Mouse (Mus musculus): ENCODE measurements around the gene Alkbh3. TPM values are rescaled to one million over a fixed set of nuclear protein-coding genes. Genes with fewer than 3 reads are reported as not detected.

Gene Alkbh3
- polyA plus RNA-seq, 2 experiments = 76.2 to 76.3 TPM

- Histone ChIP-seq H3K27ac (replicated peaks; ENCODE audit: low read depth, low read length) (no peak overlapping the region), H3K9ac (ENCODE audit: low read depth, low read length, severe bottlenecking) (no peak overlapping the region), H3K9me3 (ENCODE audit: control insufficient read depth, low read length) (no peaks in the 10 kb centered on the region), H3K4me3 (replicated peaks; ENCODE audit: low read length) (no peak overlapping the region), H3K4me1 (ENCODE audit: control insufficient read depth, insufficient read depth, low read length) (no peaks in the 10 kb centered on the region), H3K36me3 (ENCODE audit: control insufficient read depth, insufficient read depth, low read length) (no peaks in the 10 kb centered on the region), H3K4me2 (replicated peaks; ENCODE audit: low read depth, low read length, severe bottlenecking) (no peak overlapping the region), H3K27me3 (ENCODE audit: control insufficient read depth, insufficient read depth, low read length) (no peaks in the 10 kb centered on the region)
- no peak for ATAC-seq (ENCODE audit: low FRiP score, low read depth)
- TF ChIP-seq POLR2A (IDR thresholded peaks at IDR 0.05; ENCODE audit: borderline replicate concordance, extremely low read depth, insufficient read depth, insufficient read length) = no peak
- peak; percentile 20 for DNase-seq (ENCODE audit: low spot score)
- 74% methylated on average over 5 of the region's 5 CpGs for WGBS
Observed at GRCm38 (mm10) chr2:94049471-94050176, 39.0 kb upstream of the Alkbh3 start.

DNA sequence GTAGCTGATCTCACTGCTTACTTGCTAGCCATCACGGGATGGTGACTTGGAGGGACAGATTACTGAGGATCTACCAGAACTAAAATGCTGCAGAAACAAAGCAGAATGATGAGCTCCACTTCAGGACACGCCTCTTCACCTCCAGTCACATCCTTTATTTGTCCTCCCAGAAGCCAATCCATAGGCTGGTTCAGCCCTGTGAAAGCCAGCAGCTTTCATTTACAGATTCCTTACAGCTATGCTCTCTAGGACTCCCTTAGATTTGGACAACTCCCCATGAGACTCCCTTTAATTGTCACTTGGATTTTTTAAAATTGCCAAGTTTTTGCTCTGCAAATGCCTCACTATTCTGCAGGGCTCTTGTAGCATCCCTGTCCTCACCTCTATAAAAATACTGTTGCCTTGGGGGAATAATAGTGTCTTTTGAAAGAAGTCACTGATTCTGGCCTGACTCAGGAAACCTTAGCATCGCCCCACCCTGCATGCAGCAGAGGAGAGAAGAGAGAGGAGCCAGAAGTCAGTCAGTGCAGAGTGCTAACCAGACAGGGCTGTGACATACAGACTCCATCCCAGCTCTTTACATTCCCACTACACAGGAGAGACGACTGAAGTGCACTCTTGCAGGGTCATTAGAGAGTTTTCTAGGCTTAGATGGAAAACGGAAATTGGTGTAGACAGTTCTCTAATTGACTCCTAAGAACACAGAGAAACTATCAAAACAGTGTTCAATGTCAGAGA is 38.3 kb upstream of the Alkbh3 start:
- Histone ChIP-seq H3K27me3 (ENCODE audit: control insufficient read depth, insufficient read depth, low read length) (no peaks in the 10 kb centered on the region), H3K36me3 (ENCODE audit: control insufficient read depth, insufficient read depth, low read length) (no peaks in the 10 kb centered on the region), H3K4me2 (replicated peaks; ENCODE audit: low read depth, low read length, severe bottlenecking) (no peak overlapping the region), H3K27ac (replicated peaks; ENCODE audit: low read depth, low read length) (no peak overlapping the region), H3K4me3 (replicated peaks; ENCODE audit: low read length) (no peak overlapping the region), H3K9ac (ENCODE audit: low read depth, low read length, severe bottlenecking) (no peak overlapping the region), H3K4me1 (ENCODE audit: control insufficient read depth, insufficient read depth, low read length) (no peaks in the 10 kb centered on the region), H3K9me3 (ENCODE audit: control insufficient read depth, low read length) (no peaks in the 10 kb centered on the region)
- no peak for TF ChIP-seq POLR2A (IDR thresholded peaks at IDR 0.05; ENCODE audit: borderline replicate concordance, extremely low read depth, insufficient read depth, insufficient read length)
- 70% methylated on average over 5 of the region's 5 CpGs for WGBS
- DNase-seq (ENCODE audit: low spot score) = no peak
- ATAC-seq (ENCODE audit: low FRiP score, low read depth) = no peak

DNA sequence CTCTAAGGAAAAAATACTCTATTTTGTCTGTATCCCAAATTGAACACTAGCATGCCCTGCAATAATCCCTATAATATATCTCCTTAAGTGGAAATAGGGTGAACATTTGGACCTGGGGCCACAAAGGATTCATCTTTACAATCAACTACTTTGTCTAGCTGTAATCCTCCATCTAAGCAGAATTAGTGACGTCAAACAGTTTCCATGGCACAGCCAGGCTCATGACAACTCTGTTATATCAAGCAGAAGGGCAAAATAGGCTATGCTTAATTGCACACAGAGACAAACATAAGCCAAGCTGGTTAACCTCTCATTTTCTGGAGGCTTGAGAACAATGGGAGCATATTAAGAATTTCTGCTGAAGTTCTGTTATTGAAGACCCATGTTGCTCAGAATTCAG is 37.7 kb upstream of the Alkbh3 start:
- no peak overlapping the region for H3K9ac ChIP-seq (ENCODE audit: low read depth, low read length, severe bottlenecking)

GRCm38 (mm10) chr2:94045411-94046090 is 34.9 kb upstream of the Alkbh3 start:
- H3K36me3 ChIP-seq (ENCODE audit: control insufficient read depth, insufficient read depth, low read length) = peaks cover 6% of the 10 kb centered on the region; the same call in 1 of the 2 replicates
- H3K9ac ChIP-seq (ENCODE audit: low read depth, low read length, severe bottlenecking) = no peak overlapping the region
- DNase-seq (ENCODE audit: low spot score) = peak; percentile 28
- no peaks in the 10 kb centered on the region for H3K9me3 ChIP-seq (ENCODE audit: control insufficient read depth, low read length)
- no peak overlapping the region for H3K4me2 ChIP-seq (replicated peaks; ENCODE audit: low read depth, low read length, severe bottlenecking)
- H3K27ac ChIP-seq (replicated peaks; ENCODE audit: low read depth, low read length) = no peak overlapping the region
- no peaks in the 10 kb centered on the region for H3K27me3 ChIP-seq (ENCODE audit: control insufficient read depth, insufficient read depth, low read length)
- no peaks in the 10 kb centered on the region for H3K4me1 ChIP-seq (ENCODE audit: control insufficient read depth, insufficient read depth, low read length)
- no peak for TF ChIP-seq POLR2A (IDR thresholded peaks at IDR 0.05; ENCODE audit: borderline replicate concordance, extremely low read depth, insufficient read depth, insufficient read length)
- no peak overlapping the region for H3K4me3 ChIP-seq (replicated peaks; ENCODE audit: low read length)
- 66% methylated on average over 6 of the region's 6 CpGs for WGBS
- ATAC-seq (ENCODE audit: low FRiP score, low read depth) = no peak

More for the DNA sequence above, 37.7 kb upstream of the Alkbh3 start:
- Histone ChIP-seq H3K27ac (replicated peaks; ENCODE audit: low read depth, low read length) (no peak overlapping the region), H3K27me3 (ENCODE audit: control insufficient read depth, insufficient read depth, low read length) (no peaks in the 10 kb centered on the region), H3K36me3 (ENCODE audit: control insufficient read depth, insufficient read depth, low read length) (no peaks in the 10 kb centered on the region), H3K4me2 (replicated peaks; ENCODE audit: low read depth, low read length, severe bottlenecking) (no peak overlapping the region), H3K4me3 (replicated peaks; ENCODE audit: low read length) (no peak overlapping the region), H3K9me3 (ENCODE audit: control insufficient read depth, low read length) (no peaks in the 10 kb centered on the region), H3K4me1 (ENCODE audit: control insufficient read depth, insufficient read depth, low read length) (no peaks in the 10 kb centered on the region)
- no peak for TF ChIP-seq POLR2A (IDR thresholded peaks at IDR 0.05; ENCODE audit: borderline replicate concordance, extremely low read depth, insufficient read depth, insufficient read length)
- 82% methylated on average over 1 of the region's 1 CpGs for WGBS
- DNase-seq (ENCODE audit: low spot score) (no peak), ATAC-seq (ENCODE audit: low FRiP score, low read depth) (no peak)

DNA sequence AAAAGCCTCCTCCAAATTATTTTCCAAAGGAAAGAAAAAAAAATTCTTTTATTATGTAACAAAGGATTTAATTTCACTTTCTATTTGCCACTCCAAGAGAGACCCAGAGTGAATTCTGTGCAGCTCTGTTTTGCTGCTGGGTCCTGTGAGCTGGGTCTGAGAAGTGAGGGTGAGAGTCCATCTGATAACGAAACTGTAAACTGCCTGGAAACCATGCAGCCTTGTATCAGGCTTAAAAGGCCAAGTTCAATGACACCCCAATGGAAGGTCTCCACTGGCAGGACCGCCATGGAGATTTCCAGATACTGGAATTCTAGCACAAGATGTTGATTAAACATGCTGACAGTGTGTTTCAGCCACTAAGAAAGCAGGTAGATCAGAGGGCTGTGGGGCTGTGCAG is 33.6 kb upstream of the Alkbh3 start:
- WGBS = 94% methylated on average over 2 of the region's 2 CpGs
- Histone ChIP-seq H3K9me3 (ENCODE audit: control insufficient read depth, low read length) (no peaks in the 10 kb centered on the region), H3K4me2 (replicated peaks; ENCODE audit: low read depth, low read length, severe bottlenecking) (no peak overlapping the region), H3K4me1 (ENCODE audit: control insufficient read depth, insufficient read depth, low read length) (no peaks in the 10 kb centered on the region), H3K27ac (replicated peaks; ENCODE audit: low read depth, low read length) (no peak overlapping the region), H3K4me3 (replicated peaks; ENCODE audit: low read length) (no peak overlapping the region), H3K9ac (ENCODE audit: low read depth, low read length, severe bottlenecking) (no peak overlapping the region), H3K27me3 (ENCODE audit: control insufficient read depth, insufficient read depth, low read length) (no peaks in the 10 kb centered on the region), H3K36me3 (ENCODE audit: control insufficient read depth, insufficient read depth, low read length) (peaks cover 6% of the 10 kb centered on the region; the same call in 1 of the 2 replicates)
- no peak for TF ChIP-seq POLR2A (IDR thresholded peaks at IDR 0.05; ENCODE audit: borderline replicate concordance, extremely low read depth, insufficient read depth, insufficient read length)
- DNase-seq (ENCODE audit: low spot score) (no peak), ATAC-seq (ENCODE audit: low FRiP score, low read depth) (no peak)

Data from limb, embryonic 14.5 days (tissue).